Mouse (Mus musculus) heart, postnatal 0 days (tissue): ENCODE measurements around the gene Tnxb.

Source experiments
- CTCF ChIP-seq: IDR thresholded peaks from 2 replicates; pipeline ENCODE4 v1.5.1; 2016; ENCODE audit warnings: antibody characterized with exemption, control low read depth, low read depth
- EP300 ChIP-seq: IDR thresholded peaks from 2 replicates; pipeline ENCODE4 v1.6.1; 2016; ENCODE audit warnings: antibody characterized with exemption, low read depth

- TF ChIP-seq EP300 (no peak), CTCF (no peak)
Observed at GRCm38 (mm10) chr17:34684253-34684893, 14.0 kb downstream of the Tnxb start.
